Mouse (Mus musculus) frontal cortex, postnatal 25 days (tissue): ENCODE data around the gene Sec14l1.

Experiments
- DNase-seq, 2 experiments: peaks; one replicate each; pipeline ENCODE4 v3.0.0; 2022; ENCODE audit warnings: low spot score in 2 of 2

Sec14l1 gene

GRCm38 (mm10) chr11:117088271-117088991, 26.5 kb upstream of the Sec14l1 start:
- no peak for DNase-seq

- no peak for DNase-seq
Observed at GRCm38 (mm10) chr11:117089673-117090419, 25.1 kb upstream of the Sec14l1 start.

GRCm38 (mm10) chr11:117091406-117091805, 23.6 kb upstream of the Sec14l1 start:
- no peak for DNase-seq

- DNase-seq = no peak
Observed at GRCm38 (mm10) chr11:117091845-117092244, 23.1 kb upstream of the Sec14l1 start.

- no peak for DNase-seq
Observed at GRCm38 (mm10) chr11:117092711-117093110, 22.3 kb upstream of the Sec14l1 start.

- DNase-seq = no peak
Observed at GRCm38 (mm10) chr11:117093900-117094552, 20.9 kb upstream of the Sec14l1 start.

- DNase-seq = no peak
Observed at GRCm38 (mm10) chr11:117094646-117095045, 20.3 kb upstream of the Sec14l1 start.

- DNase-seq = no peak
Observed at GRCm38 (mm10) chr11:117097021-117097420, 17.9 kb upstream of the Sec14l1 start.

GRCm38 (mm10) chr11:117098155-117098554, 16.8 kb upstream of the Sec14l1 start:
- no peak for DNase-seq

GRCm38 (mm10) chr11:117098784-117099183, 16.2 kb upstream of the Sec14l1 start:
- DNase-seq = no peak

- DNase-seq = no peak
Observed at GRCm38 (mm10) chr11:117099372-117099771, 15.6 kb upstream of the Sec14l1 start.

- DNase-seq = no peak
Observed at GRCm38 (mm10) chr11:117101351-117101921, 13.5 kb upstream of the Sec14l1 start.

GRCm38 (mm10) chr11:117101925-117102717, 12.8 kb upstream of the Sec14l1 start:
- no peak for DNase-seq

- no peak for DNase-seq
Observed at GRCm38 (mm10) chr11:117103523-117103922, 11.4 kb upstream of the Sec14l1 start.

- DNase-seq = no peak
Observed at GRCm38 (mm10) chr11:117104044-117104757, 10.8 kb upstream of the Sec14l1 start.

GRCm38 (mm10) chr11:117105315-117105714, 9.7 kb upstream of the Sec14l1 start:
- no peak for DNase-seq

- DNase-seq = no peak
Observed at GRCm38 (mm10) chr11:117105850-117106249, 9.1 kb upstream of the Sec14l1 start.

GRCm38 (mm10) chr11:117106633-117107334, 8.2 kb upstream of the Sec14l1 start:
- DNase-seq = no peak

- no peak for DNase-seq
Observed at GRCm38 (mm10) chr11:117107837-117108236, 7.1 kb upstream of the Sec14l1 start.

- no peak for DNase-seq
Observed at GRCm38 (mm10) chr11:117108595-117108994, 6.4 kb upstream of the Sec14l1 start.
